Mouse (Mus musculus): Measurements from ENCODE around the gene Klf16.

GRCm38 (mm10) chr10:80523299-80523698 lies 53.8 kb downstream of the Klf16 start:
- TF ChIP-seq CTCF (IDR thresholded peaks at IDR 0.05; ENCODE audit: control insufficient read depth, insufficient read depth, insufficient replicate concordance, low read depth, low read length) (peak; percentile 78; the same call in 1 of the 2 replicates), POLR2A (IDR thresholded peaks at IDR 0.05; ENCODE audit: control insufficient read depth, low read depth, low read length) (no peak)

Data from testis, adult 2 months (tissue).